Mouse (Mus musculus) spleen, postnatal 4 days (tissue): ENCODE measurements around the gene 2610318N02Rik.
A peak's percentile ranks its signal among the peaks of the same experiment; 100 is the strongest.

Source experiments
- DNase-seq, 2 experiments: peaks; one replicate each; pipeline ENCODE4 v3.0.0; 2022; ENCODE audit warnings: low spot score in 2 of 2

Gene 2610318N02Rik

GRCm38 (mm10) chr16:17110771-17111743, 13.9 kb downstream of the 2610318N02Rik start, which contains the start of gene Ppil2:
Gene Ppil2 (minus strand): TSS chr16:17111257.
- DNase-seq = peak; percentile 70 to 82

GRCm38 (mm10) chr16:17104600-17104999, 20.4 kb downstream of the 2610318N02Rik start:
- DNase-seq = no peak

GRCm38 (mm10) chr16:17102630-17103220, 22.2 kb downstream of the 2610318N02Rik start:
- DNase-seq = no peak

- no peak for DNase-seq
Measured at GRCm38 (mm10) chr16:17096938-17097337, 28.0 kb downstream of the 2610318N02Rik start.

GRCm38 (mm10) chr16:17088346-17088745, 36.6 kb downstream of the 2610318N02Rik start:
- no peak for DNase-seq

GRCm38 (mm10) chr16:17086669-17087193, 38.2 kb downstream of the 2610318N02Rik start:
- DNase-seq = no peak

GRCm38 (mm10) chr16:17086241-17086640, 38.7 kb downstream of the 2610318N02Rik start:
- no peak for DNase-seq

- no peak for DNase-seq
Measured at GRCm38 (mm10) chr16:17085636-17086035, 39.3 kb downstream of the 2610318N02Rik start.

GRCm38 (mm10) chr16:17082121-17082792, 42.7 kb downstream of the 2610318N02Rik start:
- no peak for DNase-seq

- DNase-seq = no peak
Measured at GRCm38 (mm10) chr16:17078101-17078500, 46.9 kb downstream of the 2610318N02Rik start.

GRCm38 (mm10) chr16:17076869-17077268, 48.1 kb downstream of the 2610318N02Rik start:
- no peak for DNase-seq

- no peak for DNase-seq
Measured at GRCm38 (mm10) chr16:17076301-17076700, 48.7 kb downstream of the 2610318N02Rik start.

GRCm38 (mm10) chr16:17073000-17073399, 52.0 kb downstream of the 2610318N02Rik start:
- no peak for DNase-seq

GRCm38 (mm10) chr16:17070716-17071115, 54.3 kb downstream of the 2610318N02Rik start:
- DNase-seq = no peak

- DNase-seq = peak; percentile 72 to 85
Measured at GRCm38 (mm10) chr16:17069511-17070443, 55.2 kb downstream of the 2610318N02Rik start, which contains the start of gene Ypel1. Gene Ypel1 (plus strand): TSS chr16:17069696.

GRCm38 (mm10) chr16:17067552-17067951, 57.4 kb downstream of the 2610318N02Rik start:
- DNase-seq = no peak
